Mouse (Mus musculus): ENCODE measurements at regions not wholly inside any gene's neighbourhood (a gene's known extent, or its start where the extent isn't known, plus 50 kb on each side); places are given as distances from the start of the nearest gene placed in this dataset.

GRCm38 (mm10) chr14:101067082-101067481 lies 133.0 kb downstream of the Prr30 start:
- H3K27ac ChIP-seq = no peak overlapping the region
- intact Hi-C loops (cut with DNase I) = no loop called here
- H3K9ac ChIP-seq (ENCODE audit: low read depth, low read length) = no peak overlapping the region
- no peaks in the 10 kb centered on the region for H3K27me3 ChIP-seq (ENCODE audit: control insufficient read depth, insufficient read depth, low read length)
- 85% methylated on average over 1 of the region's 1 CpGs for WGBS
- H3K4me1 ChIP-seq (ENCODE audit: control insufficient read depth, insufficient read depth, low read length) = no peaks in the 10 kb centered on the region
- no peaks in the 10 kb centered on the region for H3K79me2 ChIP-seq (replicated peaks; ENCODE audit: control insufficient read depth, insufficient read depth, low read length)
- no peak overlapping the region for H3K4me3 ChIP-seq
- TF ChIP-seq CTCF (IDR thresholded peaks at IDR 0.05) (no peak), POLR2A (IDR thresholded peaks at IDR 0.05; ENCODE audit: insufficient read depth, low read depth, low read length) (no peak), EP300 (IDR thresholded peaks at IDR 0.05; ENCODE audit: insufficient read depth, low read depth, low read length) (no peak)
- no peak for DNase-seq
- no peaks in the 10 kb centered on the region for H3K36me3 ChIP-seq (ENCODE audit: control insufficient read depth, insufficient read depth, low read length)

- 96% methylated on average over 2 of the region's 2 CpGs for WGBS
- no peak overlapping the region for H3K4me3 ChIP-seq
- no peaks in the 10 kb centered on the region for H3K27me3 ChIP-seq (ENCODE audit: control insufficient read depth, insufficient read depth, low read length)
- H3K9ac ChIP-seq (ENCODE audit: low read depth, low read length) = no peak overlapping the region
- no peak overlapping the region for H3K27ac ChIP-seq
- no peaks in the 10 kb centered on the region for H3K4me1 ChIP-seq (ENCODE audit: control insufficient read depth, insufficient read depth, low read length)
- DNase-seq = no peak
- intact Hi-C loops (cut with DNase I) = no loop called here
- H3K79me2 ChIP-seq (replicated peaks; ENCODE audit: control insufficient read depth, insufficient read depth, low read length) = no peaks in the 10 kb centered on the region
- no peaks in the 10 kb centered on the region for H3K36me3 ChIP-seq (ENCODE audit: control insufficient read depth, insufficient read depth, low read length)
- TF ChIP-seq CTCF (IDR thresholded peaks at IDR 0.05) (no peak), POLR2A (IDR thresholded peaks at IDR 0.05; ENCODE audit: insufficient read depth, low read depth, low read length) (no peak), EP300 (IDR thresholded peaks at IDR 0.05; ENCODE audit: insufficient read depth, low read depth, low read length) (no peak)
Measured at GRCm38 (mm10) chr14:101056874-101057273, 143.3 kb downstream of the Prr30 start.

GRCm38 (mm10) chr14:101055915-101056314 lies 144.2 kb downstream of the Prr30 start:
- Histone ChIP-seq H3K4me3 (no peak overlapping the region), H3K27ac (no peak overlapping the region), H3K79me2 (replicated peaks; ENCODE audit: control insufficient read depth, insufficient read depth, low read length) (no peaks in the 10 kb centered on the region), H3K4me1 (ENCODE audit: control insufficient read depth, insufficient read depth, low read length) (no peaks in the 10 kb centered on the region), H3K36me3 (ENCODE audit: control insufficient read depth, insufficient read depth, low read length) (no peaks in the 10 kb centered on the region), H3K9ac (ENCODE audit: low read depth, low read length) (no peak overlapping the region), H3K27me3 (ENCODE audit: control insufficient read depth, insufficient read depth, low read length) (no peaks in the 10 kb centered on the region)
- no peak for TF ChIP-seq EP300 (IDR thresholded peaks at IDR 0.05; ENCODE audit: insufficient read depth, low read depth, low read length)
- TF ChIP-seq CTCF (IDR thresholded peaks at IDR 0.05) = no peak
- TF ChIP-seq POLR2A (IDR thresholded peaks at IDR 0.05; ENCODE audit: insufficient read depth, low read depth, low read length) = no peak
- peak in 1 of 2 experiments; percentile 2 for DNase-seq
- intact Hi-C loops (cut with DNase I) = no loop called here
- WGBS = 5% methylated on average over 3 of the region's 3 CpGs

GRCm38 (mm10) chr14:101054786-101055185 lies 145.3 kb downstream of the Prr30 start:
- Histone ChIP-seq H3K27me3 (ENCODE audit: control insufficient read depth, insufficient read depth, low read length) (no peaks in the 10 kb centered on the region), H3K36me3 (ENCODE audit: control insufficient read depth, insufficient read depth, low read length) (no peaks in the 10 kb centered on the region), H3K4me3 (no peak overlapping the region), H3K9ac (ENCODE audit: low read depth, low read length) (no peak overlapping the region), H3K4me1 (ENCODE audit: control insufficient read depth, insufficient read depth, low read length) (no peaks in the 10 kb centered on the region), H3K79me2 (replicated peaks; ENCODE audit: control insufficient read depth, insufficient read depth, low read length) (no peaks in the 10 kb centered on the region), H3K27ac (no peak overlapping the region)
- intact Hi-C loops (cut with DNase I) = no loop called here
- 70% methylated on average over 4 of the region's 4 CpGs for WGBS
- no peak for TF ChIP-seq POLR2A (IDR thresholded peaks at IDR 0.05; ENCODE audit: insufficient read depth, low read depth, low read length)
- no peak for TF ChIP-seq CTCF (IDR thresholded peaks at IDR 0.05)
- TF ChIP-seq EP300 (IDR thresholded peaks at IDR 0.05; ENCODE audit: insufficient read depth, low read depth, low read length) = no peak
- no peak for DNase-seq

GRCm38 (mm10) chr14:101052760-101053159 lies 147.4 kb downstream of the Prr30 start:
- Histone ChIP-seq H3K27ac (no peak overlapping the region), H3K79me2 (replicated peaks; ENCODE audit: control insufficient read depth, insufficient read depth, low read length) (no peaks in the 10 kb centered on the region), H3K27me3 (ENCODE audit: control insufficient read depth, insufficient read depth, low read length) (no peaks in the 10 kb centered on the region), H3K9ac (ENCODE audit: low read depth, low read length) (no peak overlapping the region), H3K36me3 (ENCODE audit: control insufficient read depth, insufficient read depth, low read length) (no peaks in the 10 kb centered on the region), H3K4me1 (ENCODE audit: control insufficient read depth, insufficient read depth, low read length) (no peaks in the 10 kb centered on the region), H3K4me3 (no peak overlapping the region)
- DNase-seq = no peak
- TF ChIP-seq EP300 (IDR thresholded peaks at IDR 0.05; ENCODE audit: insufficient read depth, low read depth, low read length) (no peak), CTCF (IDR thresholded peaks at IDR 0.05) (no peak)
- intact Hi-C loops (cut with DNase I) = no loop called here
- 59% methylated on average over 2 of the region's 2 CpGs for WGBS

- Histone ChIP-seq H3K27me3 (ENCODE audit: control insufficient read depth, insufficient read depth, low read length) (no peaks in the 10 kb centered on the region), H3K36me3 (ENCODE audit: control insufficient read depth, insufficient read depth, low read length) (no peaks in the 10 kb centered on the region), H3K4me3 (no peak overlapping the region), H3K4me1 (ENCODE audit: control insufficient read depth, insufficient read depth, low read length) (no peaks in the 10 kb centered on the region), H3K27ac (no peak overlapping the region), H3K79me2 (replicated peaks; ENCODE audit: control insufficient read depth, insufficient read depth, low read length) (no peaks in the 10 kb centered on the region), H3K9ac (ENCODE audit: low read depth, low read length) (no peak overlapping the region)
- TF ChIP-seq POLR2A (IDR thresholded peaks at IDR 0.05; ENCODE audit: insufficient read depth, low read depth, low read length) (no peak), EP300 (IDR thresholded peaks at IDR 0.05; ENCODE audit: insufficient read depth, low read depth, low read length) (no peak), CTCF (IDR thresholded peaks at IDR 0.05) (no peak)
- intact Hi-C loops (cut with DNase I) = no loop called here
- DNase-seq = no peak
- 65% methylated on average over 2 of the region's 2 CpGs for WGBS
Measured at GRCm38 (mm10) chr14:101050212-101050611, 149.9 kb downstream of the Prr30 start.

Data from heart, adult 2 months (tissue).